Mouse (Mus musculus) erythroblast, embryonic 14.5 days (primary cell): ENCODE measurements around the gene Prr23a3.

ENCODE experiments used
- GATA1 ChIP-seq: IDR thresholded peaks from 2 replicates; pipeline ENCODE4 v1.6.1; 2012; ENCODE audit warnings: low read length, inconsistent platforms, mixed read lengths
- TAL1 ChIP-seq: IDR thresholded peaks from 3 replicates; pipeline ENCODE4 v1.6.1; 2012; ENCODE audit warnings: low read length, inconsistent platforms, mixed read lengths

- TF ChIP-seq TAL1 (no peak), GATA1 (no peak)
Observed at GRCm38 (mm10) chr9:98863463-98863862, 1.1 kb upstream of the Prr23a3 start.
